Mouse (Mus musculus) ES-E14 (cell line): ENCODE data around the gene Slc30a3. TPM values are rescaled to one million over a fixed set of nuclear protein-coding genes. Genes with fewer than 3 reads are reported as not detected.
A peak's percentile ranks its signal among the peaks of the same experiment; 100 is the strongest.

Source experiments
- DNase-seq: peaks from one replicate; pipeline ENCODE4 v3.0.0-alpha.2; 2013; ENCODE audit warnings: low read depth, low spot score
- H3K27ac ChIP-seq: 2 replicates; pipeline ENCODE4 v1.5.1; 2012; ENCODE audit warnings: low read depth, mild to moderate bottlenecking, low read length, moderate library complexity, mixed read lengths; ENCODE audit not compliant: poor library complexity, insufficient read depth, severe bottlenecking
- H3K36me3 ChIP-seq: 2 replicates; pipeline ENCODE4 v1.6.1; 2012; ENCODE audit warnings: mild to moderate bottlenecking, low read length, moderate library complexity, mixed read lengths; ENCODE audit not compliant: control insufficient read depth, poor library complexity, insufficient read depth, severe bottlenecking
- H3K4me1 ChIP-seq, 2 experiments: fragments of 150-350 bp in 1 of 2; sonication (generic) in 1 of 2; 2 replicates each; pipeline ENCODE4 v1.6.1; 2012; ENCODE audit warnings: low read length in 2 of 2, mild to moderate bottlenecking in 1 of 2, mixed read lengths in 1 of 2; ENCODE audit not compliant: control insufficient read depth in 2 of 2, insufficient read depth in 2 of 2, poor library complexity in 1 of 2
- H3K4me3 ChIP-seq, 2 experiments: fragments of 150-350 bp in 1 of 2; sonication (generic) in 1 of 2; 2 replicates each; pipeline ENCODE4 v1.5.1; 2012; ENCODE audit warnings: low read length in 2 of 2, low read depth in 1 of 2, mild to moderate bottlenecking in 1 of 2, mixed read lengths in 1 of 2; ENCODE audit not compliant: insufficient read depth in 1 of 2, poor library complexity in 1 of 2, severe bottlenecking in 1 of 2
- H3K9ac ChIP-seq: 2 replicates; pipeline ENCODE4 v1.6.1; 2012; ENCODE audit warnings: low read depth, mild to moderate bottlenecking, low read length, mixed read lengths; ENCODE audit not compliant: poor library complexity, insufficient read depth, severe bottlenecking
- H3K9me3 ChIP-seq: fragments of 150-350 bp; sonication (generic); 2 replicates; pipeline ENCODE4 v1.6.1; 2012; ENCODE audit warnings: low read depth, mild to moderate bottlenecking, low read length; ENCODE audit not compliant: control insufficient read depth, insufficient read depth
- CHD2 ChIP-seq: IDR thresholded peaks from 2 replicates; pipeline ENCODE4 v1.6.1; 2014; ENCODE audit warnings: mild to moderate bottlenecking, low read depth, low read length, inconsistent platforms
- HCFC1 ChIP-seq: IDR thresholded peaks from 2 replicates; pipeline ENCODE4 v1.6.1; 2012; ENCODE audit warnings: low read length, inconsistent platforms, borderline replicate concordance; ENCODE audit not compliant: insufficient read depth
- MAFK ChIP-seq: IDR thresholded peaks from 2 replicates; pipeline ENCODE4 v1.6.1; 2014; ENCODE audit warnings: mild to moderate bottlenecking, low read depth, low read length, inconsistent platforms; ENCODE audit not compliant: insufficient read depth
- ZC3H11A ChIP-seq: IDR thresholded peaks from 2 replicates; pipeline ENCODE4 v1.6.1; 2012; ENCODE audit warnings: low read depth, mild to moderate bottlenecking, inconsistent platforms, low read length, borderline replicate concordance
- ZNF384 ChIP-seq: IDR thresholded peaks from 2 replicates; pipeline ENCODE4 v1.6.1; 2012; ENCODE audit warnings: low read depth, low read length, inconsistent platforms
- in situ Hi-C, 2 experiments: fragments of 600-800 bp; cut with MboI; formaldehyde crosslinking; loops; one replicate each; pipeline ENCODE4 v1.15.1; 2025; ENCODE audit warnings: low sequenced_read_pairs in 2 of 2, inconsistent platforms in 1 of 2; ENCODE audit not compliant: unreplicated experiment in 2 of 2
- total RNA-seq: library from RNA; depleted of rRNA; stranded (reverse); fragments of 300-350 nt; gene quantifications from 2 replicates; pipeline ENCODE4 v1.2.3, GENCODE M21; 2012; rRNA removed

The Slc30a3 gene
- 1.5 and 2.5 TPM in 2 replicates for total RNA-seq

DNA sequence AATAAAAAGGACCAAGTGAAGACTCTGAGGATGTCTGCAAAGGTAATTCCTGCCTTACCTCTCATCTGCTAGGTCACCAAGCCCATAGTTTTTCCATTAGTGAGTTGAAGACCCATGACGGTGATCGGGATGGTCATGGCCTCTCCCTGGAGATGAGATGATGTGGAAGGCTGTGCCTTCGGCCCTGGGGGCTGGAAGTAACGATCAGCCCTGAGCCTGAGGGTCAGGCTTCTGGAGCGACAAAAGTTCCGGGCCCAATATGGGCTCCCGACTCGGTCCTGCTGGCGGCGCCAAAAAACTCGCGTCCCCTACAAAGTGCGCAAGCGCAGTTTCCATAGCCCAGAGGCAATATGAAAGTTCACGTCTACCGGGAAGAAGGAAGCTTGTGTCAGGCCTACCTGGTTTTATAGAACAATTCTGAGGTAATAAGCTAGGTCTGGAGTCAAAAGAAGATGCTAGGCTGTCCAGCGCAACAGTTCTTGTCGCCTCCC lies at the start of gene Slc30a3:
Slc30a3 (minus strand) TSS at position 238 of the 491 bp plus-strand sequence.
- in situ Hi-C loops, result no loop called here
- H3K9me3 ChIP-seq, result no peaks in the 10 kb centered on the region
- no peak within 1 kb of the TSS for H3K9ac ChIP-seq
- TF ChIP-seq ZC3H11A (no peak), CHD2 (no peak), MAFK (no peak), ZNF384 (no peak), HCFC1 (no peak)
- H3K4me3 ChIP-seq, result 0 out of 4 replicates have a peak within 1 kb of the TSS, but pooled peaks of 1 of the 2 experiments have one; percentile 25
- no peak within 1 kb of the TSS for H3K27ac ChIP-seq
- DNase-seq, result no peak
- no peaks in the 10 kb centered on the region for H3K4me1 ChIP-seq
- H3K36me3 ChIP-seq, result no peaks in the 10 kb centered on the region

GRCm38 (mm10) chr5:31154152-31154553 lies 46.1 kb upstream of the Slc30a3 start, which contains the start of gene Mpv17:
Gene Mpv17, minus strand, starts transcription at chr5:31154251.
- Histone ChIP-seq H3K4me1 (peaks cover 0 to 3% of the 10 kb centered on the region in 2 experiments; a peak in 1 of 4 replicates), H3K9me3 (no peaks in the 10 kb centered on the region), H3K4me3 (peak within 1 kb of the TSS; percentile 69 to 75), H3K27ac (no peak within 1 kb of the TSS), H3K9ac (peak within 1 kb of the TSS; percentile 79), H3K36me3 (peaks cover 23% of the 10 kb centered on the region)
- DNase-seq, result peak; percentile 83
- no peak for TF ChIP-seq MAFK
- no peak for TF ChIP-seq ZNF384
- in situ Hi-C loops, result no loop called here

DNA sequence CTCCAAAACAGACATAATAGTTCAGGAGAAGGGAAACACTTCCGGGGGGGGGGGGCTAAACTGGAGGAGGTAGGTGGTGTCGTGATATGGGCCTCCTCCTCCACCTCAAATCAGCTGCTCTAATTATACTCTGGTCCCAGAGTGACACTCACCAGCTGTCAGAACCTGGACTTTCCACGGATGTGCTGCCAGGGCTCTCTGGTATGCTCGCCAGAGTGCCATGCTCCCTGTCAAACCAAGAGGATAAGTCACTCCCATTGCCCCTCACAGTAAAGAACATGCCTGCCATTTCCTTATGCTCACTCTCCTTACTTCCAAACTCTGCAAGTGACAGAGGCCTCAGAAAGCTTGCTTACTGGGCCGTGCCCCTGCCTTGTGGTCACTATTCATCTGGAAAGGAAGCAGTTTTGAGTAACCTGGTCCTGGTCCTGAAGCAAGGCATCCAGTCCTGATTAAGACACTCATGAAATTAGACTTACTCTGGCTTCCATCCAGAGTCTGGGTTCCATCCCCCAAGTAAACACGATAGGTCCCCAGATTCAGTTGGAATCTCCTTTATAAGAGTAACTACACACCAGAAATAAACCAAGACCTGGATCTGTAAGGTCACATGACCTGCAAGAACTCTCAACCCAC lies 45.6 kb upstream of the Slc30a3 start:
- no peak for DNase-seq
- H3K4me3 ChIP-seq, result peak overlapping the region; percentile 69 to 75
- TF ChIP-seq CHD2 (no peak), MAFK (no peak), ZC3H11A (no peak), ZNF384 (no peak), HCFC1 (no peak)
- H3K9me3 ChIP-seq, result no peaks in the 10 kb centered on the region
- peak overlapping the region; percentile 79 for H3K9ac ChIP-seq
- peaks cover 20% of the 10 kb centered on the region for H3K36me3 ChIP-seq
- in situ Hi-C loops, result no loop called here
- H3K4me1 ChIP-seq, result peaks cover 0 to 3% of the 10 kb centered on the region in 2 experiments; a peak in 1 of 4 replicates
- no peak overlapping the region for H3K27ac ChIP-seq

GRCm38 (mm10) chr5:31151746-31152145 lies 43.7 kb upstream of the Slc30a3 start:
- Histone ChIP-seq H3K4me1 (peaks cover 0 to 3% of the 10 kb centered on the region in 2 experiments; a peak in 1 of 4 replicates), H3K4me3 (no peak overlapping the region), H3K9me3 (no peaks in the 10 kb centered on the region), H3K27ac (no peak overlapping the region), H3K36me3 (peaks cover 5% of the 10 kb centered on the region), H3K9ac (no peak overlapping the region)
- DNase-seq, result no peak
- in situ Hi-C loops, result no loop called here
- TF ChIP-seq HCFC1, result no peak
- no peak for TF ChIP-seq ZNF384
- no peak for TF ChIP-seq MAFK
- TF ChIP-seq ZC3H11A, result no peak
- no peak for TF ChIP-seq CHD2
